Mouse (Mus musculus): ENCODE measurements around the gene Epb41l5.

DNA sequence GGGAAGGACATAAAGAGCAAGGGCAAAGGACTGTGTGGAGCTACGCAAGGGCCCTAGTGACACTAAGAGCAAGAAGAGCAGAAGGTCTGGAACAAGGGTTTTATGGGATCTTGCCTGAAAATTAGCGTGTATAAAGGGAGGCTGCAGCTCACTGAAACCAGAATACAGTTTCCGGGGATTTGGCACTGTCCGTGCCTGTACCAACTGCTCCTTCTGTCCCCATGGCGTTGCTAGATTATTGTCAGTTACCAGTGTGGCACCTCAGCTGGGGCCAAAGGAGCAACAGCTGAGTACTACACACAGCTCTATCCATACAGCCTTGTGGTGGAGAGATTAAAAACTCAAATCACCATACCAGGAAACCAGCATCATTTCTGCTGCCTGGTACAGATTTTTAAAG, 1.6 kb upstream of the Epb41l5 start:
- TF ChIP-seq CTCF (IDR thresholded peaks at IDR 0.05; ENCODE audit: low read depth) (no peak), EP300 (IDR thresholded peaks at IDR 0.05; ENCODE audit: low read depth) (no peak)
